Mouse (Mus musculus) olfactory bulb, adult 2 months (tissue): ENCODE measurements around the gene Clpx.

Experiments used
- CTCF ChIP-seq: fragments of 200-500 bp; IDR thresholded peaks from 2 replicates; pipeline ENCODE4 v1.5.1; 2012; ENCODE audit warnings: low read depth, mild to moderate bottlenecking, low read length, moderate library complexity; ENCODE audit not compliant: insufficient read depth
- POLR2A ChIP-seq: fragments of 200-500 bp; IDR thresholded peaks from 2 replicates; pipeline ENCODE4 v1.6.1; 2012; ENCODE audit warnings: mild to moderate bottlenecking, low read depth, low read length, moderate library complexity; ENCODE audit not compliant: insufficient read depth

DNA sequence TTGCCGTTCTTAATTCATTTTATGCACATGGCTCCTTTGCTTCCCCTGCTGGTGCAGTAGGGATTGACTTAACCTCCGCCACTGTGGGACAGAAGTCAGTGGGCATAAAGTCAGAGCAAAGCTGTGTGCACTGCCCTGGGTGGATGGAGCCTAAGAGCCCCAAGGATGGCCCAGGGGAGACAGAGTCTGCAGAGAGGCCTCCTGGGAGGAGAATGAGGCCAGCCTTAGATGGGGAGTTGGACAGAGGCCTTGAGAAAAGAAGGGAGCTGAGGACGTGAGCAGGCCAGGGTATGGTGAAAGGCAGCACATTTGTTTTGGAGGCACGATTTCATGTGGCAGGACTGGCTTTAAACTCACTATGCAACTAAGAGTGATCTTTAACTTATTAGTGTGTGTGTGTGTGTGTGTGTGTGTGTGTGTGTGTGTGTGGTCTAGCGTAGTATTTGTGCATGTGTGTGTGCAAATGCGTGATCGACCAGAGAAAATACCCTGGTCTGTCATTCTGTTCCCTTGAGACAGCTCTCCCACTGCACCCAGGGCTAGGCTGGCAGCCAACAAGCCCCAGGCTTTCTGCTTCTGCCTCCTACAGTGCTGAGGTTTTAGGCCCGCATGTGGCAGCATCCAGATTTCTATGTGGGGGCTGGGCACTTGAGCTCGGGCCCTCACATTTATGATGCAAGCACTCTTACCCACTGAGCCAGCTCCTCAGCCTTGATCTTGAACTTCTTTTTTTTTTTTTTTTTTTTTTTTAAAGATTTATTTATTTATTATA lies 81.3 kb downstream of the Clpx start:
- TF ChIP-seq CTCF = no peak
- TF ChIP-seq POLR2A = no peak
